Mouse (Mus musculus) G1E (cell line): ENCODE measurements around the gene BC035044.
"Not testable (repeated sequence)": the region's sequence is repeated elsewhere in the genome, so short reads cannot be mapped to it uniquely, and the experiment has no call there.

ENCODE experiments used
- CTCF ChIP-seq: IDR thresholded peaks from 2 replicates; pipeline ENCODE4 v1.5.1; 2012; ENCODE audit warnings: low read depth, low read length, inconsistent platforms, mixed read lengths
- GATA1 ChIP-seq: IDR thresholded peaks from 2 replicates; pipeline ENCODE4 v1.6.1; 2012; ENCODE audit warnings: borderline replicate concordance, low read length, inconsistent platforms, mixed read lengths
- POLR2AphosphoS5 ChIP-seq: IDR thresholded peaks from 2 replicates; pipeline ENCODE4 v1.6.1; 2012; ENCODE audit warnings: low read depth, low read length, inconsistent platforms; ENCODE audit not compliant: insufficient replicate concordance
- TAL1 ChIP-seq: conservative IDR thresholded peaks from 2 replicates; pipeline ENCODE4 v1.6.1; 2012; ENCODE audit warnings: low read depth, low read length, inconsistent platforms, mixed read lengths

GRCm38 (mm10) chr6:128934081-128934480 is 43.2 kb upstream of the BC035044 start, which contains the start of gene Clec2g:
- TF ChIP-seq GATA1, POLR2AphosphoS5, CTCF, TAL1: not testable (repeated sequence)
